ENCODE assay signal across 21 mouse cellular contexts in genomic region chr7:99324810-99325209, GRCm38 (mm10). TPM values are rescaled to one million over a fixed set of nuclear protein-coding genes. Genes with fewer than 3 reads are reported as not detected.
A peak's percentile ranks its signal among the peaks of the same experiment; 100 is the strongest.
DNase-seq lines count a peak whose midpoint lies in the region; ATAC-seq lines count a peak whose summit lies in the region.
"Had no signal": no experiment of that assay in that cellular context is flagged by ENCODE, and none has a peak within 500 bp of the region (broad histone marks: within the 10 kb centered on the region; RNA-seq: fewer than 3 reads in every experiment).

No protein-coding gene starts in this region.

- H3K9me3 ChIP-seq in forebrain, embryonic 13.5 days (replicated peaks) = no peaks in the 10 kb centered on the region
- no peaks in the 10 kb centered on the region for H3K9me3 ChIP-seq in forebrain, embryonic 14.5 days (replicated peaks; ENCODE audit: control insufficient read depth, low read length)
- H3K9me3 ChIP-seq in hindbrain, embryonic 11.5 days (ENCODE audit: control insufficient read depth, low read length) = no peaks in the 10 kb centered on the region
- no peaks in the 10 kb centered on the region for H3K9me3 ChIP-seq in midbrain, embryonic 12.5 days
- no peaks in the 10 kb centered on the region for H3K9me3 ChIP-seq in neural tube, embryonic 11.5 days (ENCODE audit: control insufficient read depth, low read length)
- H3K9me3 ChIP-seq: G1E; intestine, embryonic 15.5 days; limb, embryonic 12.5 days; liver, embryonic 12.5 days had no signal

- peak overlapping the region; percentile 14; the same call in 1 of the 2 replicates for H3K27ac ChIP-seq in forebrain, embryonic 13.5 days
- H3K27ac ChIP-seq in forebrain, embryonic 14.5 days (ENCODE audit: low read depth, low read length) = no peak overlapping the region
- H3K27ac ChIP-seq in hindbrain, embryonic 11.5 days (ENCODE audit: low read depth, low read length) = peak overlapping the region; percentile 67; the same call in 1 of the 2 replicates
- peak overlapping the region; percentile 11; the same call in 1 of the 2 replicates for H3K27ac ChIP-seq in midbrain, embryonic 12.5 days (replicated peaks)
- peak overlapping the region; percentile 58 for H3K27ac ChIP-seq in neural tube, embryonic 11.5 days (ENCODE audit: low read depth, low read length)
- H3K27ac ChIP-seq: gastrocnemius, adult 2 months; intestine, embryonic 15.5 days; limb, embryonic 12.5 days; liver, embryonic 12.5 days had no signal

- peaks cover 27% of the 10 kb centered on the region for H3K4me1 ChIP-seq in forebrain, embryonic 13.5 days
- H3K4me1 ChIP-seq in forebrain, embryonic 14.5 days (ENCODE audit: control insufficient read depth, insufficient read depth, low read length) = 0 out of 2 replicates have a peak, but pooled peaks cover 5% of the 10 kb centered on the region
- peaks cover 6% of the 10 kb centered on the region for H3K4me1 ChIP-seq in hindbrain, embryonic 11.5 days (replicated peaks; ENCODE audit: control insufficient read depth, insufficient read depth, low read length)
- H3K4me1 ChIP-seq in midbrain, embryonic 12.5 days = peaks cover 34% of the 10 kb centered on the region
- peaks cover 33% of the 10 kb centered on the region for H3K4me1 ChIP-seq in neural tube, embryonic 11.5 days (ENCODE audit: control insufficient read depth, insufficient read depth, low read length)
- H3K4me1 ChIP-seq: liver, embryonic 12.5 days had no signal

- WGBS in forebrain, embryonic 13.5 days = 36% methylated on average over 10 of the region's 10 CpGs
- 46% methylated on average over 10 of the region's 10 CpGs for WGBS in forebrain, embryonic 14.5 days
- 26% methylated on average over 10 of the region's 10 CpGs for WGBS in hindbrain, embryonic 11.5 days
- WGBS in midbrain, embryonic 12.5 days = 33% methylated on average over 10 of the region's 10 CpGs
- 4% methylated on average over 10 of the region's 10 CpGs for WGBS in neural tube, embryonic 11.5 days

- H3K4me2 ChIP-seq in forebrain, embryonic 13.5 days = no peak overlapping the region
- H3K4me2 ChIP-seq in forebrain, embryonic 14.5 days (ENCODE audit: low read length) = no peak overlapping the region
- H3K4me2 ChIP-seq in hindbrain, embryonic 11.5 days (replicated peaks; ENCODE audit: low read depth, low read length) = no peak overlapping the region
- no peak overlapping the region for H3K4me2 ChIP-seq in midbrain, embryonic 12.5 days (replicated peaks)
- 0 out of 2 replicates have a peak overlapping the region, but pooled peaks have one; percentile 10 for H3K4me2 ChIP-seq in neural tube, embryonic 11.5 days (ENCODE audit: low read depth)
- H3K4me2 ChIP-seq: intestine, embryonic 15.5 days; limb, embryonic 12.5 days; liver, embryonic 12.5 days had no signal

- DNase-seq in forebrain, embryonic 14.5 days (ENCODE audit: low spot score) = no peak
- DNase-seq in hindbrain, embryonic 11.5 days (ENCODE audit: low spot score) = no peak
- DNase-seq in neural tube, embryonic 11.5 days (ENCODE audit: low spot score) = peak; percentile 46
- DNase-seq in heart, adult 9 months (ENCODE audit: low spot score in 2 of 2) = no peak
- DNase-seq in gastrocnemius, adult 18-20 months (ENCODE audit: low spot score) = no peak
- DNase-seq in ovary, adult 18-20 months (ENCODE audit: low spot score) = no peak
- DNase-seq: adrenal gland, postnatal 14 days; cerebellum, adult 9-11 months; gastrocnemius, adult 2 months; heart, postnatal 36 days; lung, adult 2 months; lung, postnatal 36 days; retina, postnatal 1 day; right cerebral cortex, postnatal 4 days; thymus, postnatal 14 days had no signal

- H3K27me3 ChIP-seq in forebrain, embryonic 13.5 days = no peaks in the 10 kb centered on the region
- no peaks in the 10 kb centered on the region for H3K27me3 ChIP-seq in forebrain, embryonic 14.5 days (replicated peaks; ENCODE audit: control insufficient read depth, insufficient read depth, low read length)
- no peaks in the 10 kb centered on the region for H3K27me3 ChIP-seq in hindbrain, embryonic 11.5 days (ENCODE audit: control insufficient read depth, insufficient read depth, low read length)
- peaks cover 30% of the 10 kb centered on the region for H3K27me3 ChIP-seq in midbrain, embryonic 12.5 days
- no peaks in the 10 kb centered on the region for H3K27me3 ChIP-seq in neural tube, embryonic 11.5 days (ENCODE audit: control insufficient read depth, insufficient read depth, low read length)
- H3K27me3 ChIP-seq: intestine, embryonic 15.5 days had no signal

- no peak overlapping the region; the same call in 1 of the 2 replicates for H3K9ac ChIP-seq in forebrain, embryonic 13.5 days
- H3K9ac ChIP-seq in forebrain, embryonic 14.5 days (ENCODE audit: low read length) = no peak overlapping the region
- no peak overlapping the region for H3K9ac ChIP-seq in hindbrain, embryonic 11.5 days (ENCODE audit: low read depth, low read length)
- no peak overlapping the region; the same call in 1 of the 2 replicates for H3K9ac ChIP-seq in midbrain, embryonic 12.5 days (replicated peaks)
- no peak overlapping the region for H3K9ac ChIP-seq in neural tube, embryonic 11.5 days (ENCODE audit: low read length)
- H3K9ac ChIP-seq: intestine, embryonic 15.5 days; limb, embryonic 12.5 days; liver, embryonic 12.5 days had no signal

- H3K4me3 ChIP-seq in forebrain, embryonic 13.5 days = no peak overlapping the region
- H3K4me3 ChIP-seq in forebrain, embryonic 14.5 days (ENCODE audit: low read depth, low read length) = no peak overlapping the region
- H3K4me3 ChIP-seq in hindbrain, embryonic 11.5 days (ENCODE audit: low read depth, low read length) = no peak overlapping the region
- H3K4me3 ChIP-seq in midbrain, embryonic 12.5 days = no peak overlapping the region
- no peak overlapping the region for H3K4me3 ChIP-seq in neural tube, embryonic 11.5 days (ENCODE audit: low read depth, low read length)
- H3K4me3 ChIP-seq: gastrocnemius, adult 2 months; intestine, embryonic 15.5 days; limb, embryonic 12.5 days; liver, embryonic 12.5 days had no signal

- peaks cover 18% of the 10 kb centered on the region for H3K36me3 ChIP-seq in forebrain, embryonic 13.5 days (ENCODE audit: poor library complexity, severe bottlenecking)
- peaks cover 16% of the 10 kb centered on the region; the same call in 1 of the 2 replicates for H3K36me3 ChIP-seq in forebrain, embryonic 14.5 days (ENCODE audit: control insufficient read depth, insufficient read depth, low read length)
- no peaks in the 10 kb centered on the region for H3K36me3 ChIP-seq in hindbrain, embryonic 11.5 days (ENCODE audit: control insufficient read depth, insufficient read depth, low read length)
- H3K36me3 ChIP-seq in midbrain, embryonic 12.5 days = peaks cover 31% of the 10 kb centered on the region
- H3K36me3 ChIP-seq in neural tube, embryonic 11.5 days (ENCODE audit: control insufficient read depth, insufficient read depth, low read length) = no peaks in the 10 kb centered on the region
- H3K36me3 ChIP-seq: G1E; intestine, embryonic 15.5 days; limb, embryonic 12.5 days; liver, embryonic 12.5 days had no signal

- no peak for ATAC-seq in forebrain, embryonic 13.5 days
- no peak for ATAC-seq in forebrain, embryonic 14.5 days
- ATAC-seq in hindbrain, embryonic 11.5 days (ENCODE audit: low FRiP score) = peak; percentile 34
- ATAC-seq in midbrain, embryonic 12.5 days (ENCODE audit: low FRiP score, low read depth) = no peak
- ATAC-seq in neural tube, embryonic 11.5 days (ENCODE audit: insufficient read depth, low FRiP score, low TSS enrichment) = peak; percentile 62
- ATAC-seq: intestine, embryonic 15.5 days; liver, embryonic 12.5 days had no signal

RNA-seq across cellular contexts. Expression of gene Serpinh1, which starts 28.2 kb away (rescaled TPM):
- polyA plus RNA-seq in forebrain, embryonic 13.5 days (2015; fragmentation: Nextera tagmentation; extraction: Ambion mirVana) = 261 and 291 TPM in 2 replicates
- 102 and 115 TPM in 2 replicates for polyA plus RNA-seq in forebrain, embryonic 14.5 days (2014; fragmentation: Nextera tagmentation; extraction: Ambion mirVana)
- 245 and 269 TPM in 2 replicates for polyA plus RNA-seq in hindbrain, embryonic 11.5 days (2014; fragmentation: Nextera tagmentation; extraction: Ambion mirVana)
- polyA plus RNA-seq in midbrain, embryonic 12.5 days (2016; fragmentation: Nextera tagmentation; extraction: Ambion mirVana) = 475 and 557 TPM in 2 replicates
- polyA plus RNA-seq in neural tube, embryonic 11.5 days (2014; fragmentation: Nextera tagmentation; extraction: Ambion mirVana) = 337 and 339 TPM in 2 replicates
- 10 to 100 TPM; 37.4 to 70.5 TPM for total RNA-seq in gastrocnemius, adult 18-20 months (2021)
- polyA plus RNA-seq: G1E had no signal

RNA-seq across cellular contexts. Expression of gene Gdpd5, which starts 56.4 kb away (rescaled TPM):
- polyA plus RNA-seq in forebrain, embryonic 13.5 days (2015; fragmentation: Nextera tagmentation; extraction: Ambion mirVana) = 28.1 and 32.8 TPM in 2 replicates
- 26.8 and 34.5 TPM in 2 replicates for polyA plus RNA-seq in forebrain, embryonic 14.5 days (2014; fragmentation: Nextera tagmentation; extraction: Ambion mirVana)
- polyA plus RNA-seq in hindbrain, embryonic 11.5 days (2014; fragmentation: Nextera tagmentation; extraction: Ambion mirVana) = 23.0 and 25.9 TPM in 2 replicates
- polyA plus RNA-seq in midbrain, embryonic 12.5 days (2016; fragmentation: Nextera tagmentation; extraction: Ambion mirVana) = 32.7 and 32.9 TPM in 2 replicates
- polyA plus RNA-seq in neural tube, embryonic 11.5 days (2014; fragmentation: Nextera tagmentation; extraction: Ambion mirVana) = 32.5 and 39.9 TPM in 2 replicates
- total RNA-seq in gastrocnemius, adult 18-20 months (2021) = 1 to 10 TPM; 6.2 to 8.8 TPM

RNA-seq across cellular contexts. Expression of gene Map6, which starts 57.6 kb away (rescaled TPM):
- 46.9 and 51.3 TPM in 2 replicates for polyA plus RNA-seq in forebrain, embryonic 13.5 days (2015; fragmentation: Nextera tagmentation; extraction: Ambion mirVana)
- polyA plus RNA-seq in forebrain, embryonic 14.5 days (2014; fragmentation: Nextera tagmentation; extraction: Ambion mirVana) = 46.2 and 62.4 TPM in 2 replicates
- 49.6 and 51.8 TPM in 2 replicates for polyA plus RNA-seq in hindbrain, embryonic 11.5 days (2014; fragmentation: Nextera tagmentation; extraction: Ambion mirVana)
- 87.5 and 98.6 TPM in 2 replicates for polyA plus RNA-seq in midbrain, embryonic 12.5 days (2016; fragmentation: Nextera tagmentation; extraction: Ambion mirVana)
- polyA plus RNA-seq in neural tube, embryonic 11.5 days (2014; fragmentation: Nextera tagmentation; extraction: Ambion mirVana) = 46.7 and 57.0 TPM in 2 replicates
- total RNA-seq in gastrocnemius, adult 18-20 months (2021) = 1 to 10 TPM; 4.7 to 5.7 TPM
- polyA plus RNA-seq: G1E had no signal

Comparison
In these comparisons a context has a peak if more than half of its experiments do, and no peak if none do; other contexts are left out.
1. ATAC-seq: peak in hindbrain, embryonic 11.5 days (single experiment) and neural tube, embryonic 11.5 days (single experiment); none in forebrain, embryonic 13.5 days (single experiment), forebrain, embryonic 14.5 days (single experiment) and midbrain, embryonic 12.5 days (single experiment).